Mouse (Mus musculus) liver, embryonic 15.5 days (tissue): ENCODE results near the gene Rgs6. TPM values are rescaled to one million over a fixed set of nuclear protein-coding genes. Genes with fewer than 3 reads are reported as not detected.

Experiments
- ATAC-seq: fragments of 200-750 bp; cut with Nextera tagmentation; 2 replicates; pipeline ENCODE4 v1.8.0; 2017; ENCODE audit warnings: moderate number of reproducible peaks, mild to moderate bottlenecking, moderate library complexity; ENCODE audit not compliant: insufficient read depth
- H3K27ac ChIP-seq: fragments of 300-500 bp; sonication (generic); replicated peaks from 2 replicates; pipeline ENCODE4 v1.5.1; 2015; ENCODE audit warnings: mild to moderate bottlenecking, inconsistent platforms
- H3K27me3 ChIP-seq: fragments of 300-500 bp; sonication (generic); 2 replicates; pipeline ENCODE4 v1.6.1; 2015; ENCODE audit warnings: mild to moderate bottlenecking, inconsistent platforms
- H3K36me3 ChIP-seq: fragments of 300-500 bp; sonication (generic); replicated peaks from 2 replicates; pipeline ENCODE4 v1.6.1; 2015; ENCODE audit warnings: moderate library complexity, mild to moderate bottlenecking, inconsistent platforms
- H3K4me1 ChIP-seq: fragments of 300-500 bp; sonication (generic); replicated peaks from 2 replicates; pipeline ENCODE4 v1.6.1; 2015; ENCODE audit warnings: inconsistent platforms
- H3K4me2 ChIP-seq: fragments of 300-500 bp; sonication (generic); 2 replicates; pipeline ENCODE4 v1.6.1; 2015; ENCODE audit warnings: moderate library complexity, mild to moderate bottlenecking, inconsistent platforms
- H3K4me3 ChIP-seq: fragments of 300-500 bp; sonication (generic); replicated peaks from 2 replicates; pipeline ENCODE4 v1.5.1; 2015; ENCODE audit warnings: mild to moderate bottlenecking, inconsistent platforms
- H3K9ac ChIP-seq: fragments of 300-500 bp; sonication (generic); 2 replicates; pipeline ENCODE4 v1.6.1; 2015; ENCODE audit warnings: moderate library complexity, mild to moderate bottlenecking, inconsistent platforms
- H3K9me3 ChIP-seq: fragments of 300-500 bp; sonication (generic); replicated peaks from 2 replicates; pipeline ENCODE4 v1.6.1; 2016; ENCODE audit warnings: inconsistent platforms
- whole genome bisulfite sequencing: fragments of 180-500 bp; shearing (Covaris S2); methylation state at CpG from one replicate; pipeline ENCODE4 v1.1.7; 2015; ENCODE audit warnings: mixed read lengths; ENCODE audit not compliant: insufficient replicate concordance; 5-methylcytosine and 5-hydroxymethylcytosine counted together
- polyA plus RNA-seq: library from polyadenylated mRNA; unstranded; fragments of >200 nt; fragmentation: Nextera tagmentation; extraction: Ambion mirVana; gene quantifications from 2 replicates; pipeline ENCODE4 v1.2.1, GENCODE M21; 2015

The Rgs6 gene
- polyA plus RNA-seq, 1 experiment from 2014 or later = 0.10 TPM

- Histone ChIP-seq H3K9ac (no peak overlapping the region), H3K4me1 (peaks cover 42% of the 10 kb centered on the region), H3K36me3 (no peaks in the 10 kb centered on the region), H3K4me2 (no peak overlapping the region), H3K27me3 (no peaks in the 10 kb centered on the region), H3K27ac (peak overlapping the region; percentile 48), H3K4me3 (no peak overlapping the region), H3K9me3 (no peaks in the 10 kb centered on the region)
- whole genome bisulfite sequencing = 52% methylated on average over 1 of the region's 1 CpGs
- 0 out of 2 replicates have a peak, but pooled peaks have one; percentile 30 for ATAC-seq
These were observed 509.7 kb downstream of the Rgs6 start for GRCm38 (mm10) chr12:83097787-83098186.

GRCm38 (mm10) chr12:83098646-83099371 is 510.7 kb downstream of the Rgs6 start:
- Histone ChIP-seq H3K27me3 (no peaks in the 10 kb centered on the region), H3K9me3 (no peaks in the 10 kb centered on the region), H3K4me1 (peaks cover 42% of the 10 kb centered on the region), H3K4me3 (no peak overlapping the region), H3K4me2 (no peak overlapping the region), H3K9ac (no peak overlapping the region), H3K36me3 (no peaks in the 10 kb centered on the region), H3K27ac (0 out of 2 replicates have a peak overlapping the region, but pooled peaks have one; percentile 19)
- WGBS = 38% methylated on average over 10 of the region's 10 CpGs
- 0 out of 2 replicates have a peak, but pooled peaks have one; percentile 29 for ATAC-seq

- Histone ChIP-seq H3K4me2 (no peak overlapping the region), H3K9me3 (no peaks in the 10 kb centered on the region), H3K4me1 (peaks cover 45% of the 10 kb centered on the region), H3K9ac (no peak overlapping the region), H3K27me3 (no peaks in the 10 kb centered on the region), H3K36me3 (no peaks in the 10 kb centered on the region), H3K27ac (no peak overlapping the region), H3K4me3 (no peak overlapping the region)
- 87% methylated on average over 2 of the region's 2 CpGs for WGBS
- no peak for ATAC-seq
These were observed 511.8 kb downstream of the Rgs6 start for GRCm38 (mm10) chr12:83099920-83100319.

DNA sequence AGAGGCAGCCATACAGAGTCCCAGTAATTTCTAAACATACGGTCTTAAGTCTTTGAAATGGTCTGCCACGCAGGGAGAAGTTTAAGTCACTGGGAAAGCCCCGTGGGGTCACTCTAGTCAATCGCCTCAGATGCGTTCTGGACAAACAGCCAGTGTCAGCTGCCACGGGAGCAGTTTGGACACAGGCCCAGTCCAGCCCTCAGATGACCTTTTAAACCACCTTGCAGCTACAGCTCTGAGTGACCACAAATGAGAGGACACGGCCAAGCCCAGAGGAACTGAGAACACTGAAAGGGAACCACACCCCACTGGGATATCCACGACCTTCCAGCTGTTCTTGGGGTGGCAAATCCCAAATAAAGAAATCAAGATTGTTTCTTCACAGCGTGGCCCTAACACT is 512.3 kb downstream of the Rgs6 start:
- no peaks in the 10 kb centered on the region for H3K27me3 ChIP-seq
- H3K9me3 ChIP-seq = no peaks in the 10 kb centered on the region
- H3K27ac ChIP-seq = no peak overlapping the region
- H3K4me1 ChIP-seq = peaks cover 47% of the 10 kb centered on the region
- no peak overlapping the region for H3K9ac ChIP-seq
- no peak overlapping the region for H3K4me2 ChIP-seq
- 59% methylated on average over 9 of the region's 9 CpGs for WGBS
- ATAC-seq = no peak; the same call in 1 of the 2 replicates
- H3K4me3 ChIP-seq = no peak overlapping the region
- no peaks in the 10 kb centered on the region for H3K36me3 ChIP-seq

GRCm38 (mm10) chr12:83100848-83101247 is 512.8 kb downstream of the Rgs6 start:
- Histone ChIP-seq H3K27me3 (no peaks in the 10 kb centered on the region), H3K4me3 (no peak overlapping the region), H3K36me3 (no peaks in the 10 kb centered on the region), H3K4me1 (peaks cover 52% of the 10 kb centered on the region), H3K9ac (no peak overlapping the region), H3K4me2 (no peak overlapping the region), H3K9me3 (no peaks in the 10 kb centered on the region), H3K27ac (no peak overlapping the region)
- ATAC-seq = no peak
- WGBS = 32% methylated on average over 7 of the region's 7 CpGs

GRCm38 (mm10) chr12:83105514-83106119 is 517.5 kb downstream of the Rgs6 start:
- no peak overlapping the region for H3K27ac ChIP-seq
- H3K9me3 ChIP-seq = no peaks in the 10 kb centered on the region
- 48% methylated on average over 9 of the region's 9 CpGs for WGBS
- no peaks in the 10 kb centered on the region for H3K27me3 ChIP-seq
- H3K4me3 ChIP-seq = no peak overlapping the region
- ATAC-seq = no peak
- peaks cover 31% of the 10 kb centered on the region for H3K4me1 ChIP-seq
- H3K36me3 ChIP-seq = no peaks in the 10 kb centered on the region
- H3K4me2 ChIP-seq = no peak overlapping the region
- no peak overlapping the region for H3K9ac ChIP-seq

- peaks cover 31% of the 10 kb centered on the region for H3K4me1 ChIP-seq
- H3K4me2 ChIP-seq = peak overlapping the region; percentile 27
- no peaks in the 10 kb centered on the region for H3K9me3 ChIP-seq
- H3K27ac ChIP-seq = no peak overlapping the region
- 0 out of 2 replicates have a peak, but pooled peaks have one; percentile 55 for ATAC-seq
- H3K36me3 ChIP-seq = no peaks in the 10 kb centered on the region
- no peak overlapping the region for H3K9ac ChIP-seq
- H3K4me3 ChIP-seq = no peak overlapping the region
- no peaks in the 10 kb centered on the region for H3K27me3 ChIP-seq
- WGBS = 42% methylated on average over 5 of the region's 5 CpGs
These were observed 518.0 kb downstream of the Rgs6 start for GRCm38 (mm10) chr12:83106120-83106517.

- WGBS = 83% methylated on average over 4 of the region's 4 CpGs
- H3K4me2 ChIP-seq = no peak overlapping the region
- no peak overlapping the region for H3K4me3 ChIP-seq
- no peak overlapping the region for H3K27ac ChIP-seq
- peaks cover 55% of the 10 kb centered on the region for H3K4me1 ChIP-seq
- H3K36me3 ChIP-seq = no peaks in the 10 kb centered on the region
- H3K9me3 ChIP-seq = no peaks in the 10 kb centered on the region
- H3K27me3 ChIP-seq = no peaks in the 10 kb centered on the region
- no peak for ATAC-seq
- no peak overlapping the region for H3K9ac ChIP-seq
These were observed 521.4 kb downstream of the Rgs6 start for GRCm38 (mm10) chr12:83109486-83109885.

GRCm38 (mm10) chr12:83109891-83110630 is 522.0 kb downstream of the Rgs6 start:
- Histone ChIP-seq H3K36me3 (no peaks in the 10 kb centered on the region), H3K27ac (no peak overlapping the region), H3K4me2 (no peak overlapping the region), H3K4me3 (no peak overlapping the region), H3K9me3 (no peaks in the 10 kb centered on the region), H3K9ac (no peak overlapping the region), H3K4me1 (peaks cover 57% of the 10 kb centered on the region), H3K27me3 (no peaks in the 10 kb centered on the region)
- WGBS = 69% methylated on average over 11 of the region's 11 CpGs
- no peak for ATAC-seq

DNA sequence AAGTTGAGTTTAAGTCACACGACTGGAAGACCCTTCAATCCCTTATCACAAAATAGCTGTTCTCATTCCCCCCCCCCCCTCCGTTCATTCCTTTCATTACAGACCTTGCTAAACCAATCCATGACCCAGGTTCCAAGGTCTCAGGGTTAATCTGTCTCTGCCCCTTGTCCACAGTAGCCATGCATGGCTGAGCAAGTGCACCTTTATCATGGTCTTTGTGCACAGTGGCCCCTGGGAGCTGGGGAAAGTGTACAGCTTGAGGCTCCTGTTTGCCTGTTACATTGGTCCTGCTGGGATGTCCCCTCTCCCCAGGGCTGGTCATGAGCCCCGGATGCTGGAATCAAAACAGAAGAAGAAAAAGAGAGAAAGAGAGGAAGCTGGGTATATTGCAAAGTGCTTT is 522.6 kb downstream of the Rgs6 start:
- Histone ChIP-seq H3K9ac (no peak overlapping the region), H3K4me1 (peaks cover 52% of the 10 kb centered on the region), H3K4me2 (no peak overlapping the region), H3K27me3 (no peaks in the 10 kb centered on the region), H3K9me3 (no peaks in the 10 kb centered on the region), H3K36me3 (no peaks in the 10 kb centered on the region), H3K4me3 (no peak overlapping the region), H3K27ac (no peak overlapping the region)
- ATAC-seq = no peak
- WGBS = 45% methylated on average over 3 of the region's 3 CpGs

DNA sequence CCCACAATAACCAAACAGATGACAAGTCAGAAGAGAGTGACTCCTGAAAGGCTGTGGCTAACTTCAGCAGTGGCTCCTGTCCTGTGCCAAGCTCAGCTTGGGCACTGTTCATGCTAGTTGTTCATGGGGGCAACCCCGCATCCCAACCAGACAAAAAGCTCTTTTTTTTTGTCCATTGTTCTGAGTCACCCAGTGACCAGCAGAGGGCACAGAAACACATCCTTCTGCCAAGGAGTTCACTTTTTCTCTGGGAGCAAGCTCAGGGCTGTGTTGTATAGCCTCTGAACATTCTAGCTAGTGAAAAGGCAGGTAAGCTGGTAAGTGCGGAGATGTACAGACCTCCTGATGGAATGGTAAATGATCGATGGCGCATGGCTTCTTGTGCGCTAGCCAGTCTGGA is 524.2 kb downstream of the Rgs6 start:
- no peaks in the 10 kb centered on the region for H3K27me3 ChIP-seq
- WGBS = 84% methylated on average over 5 of the region's 5 CpGs
- H3K9me3 ChIP-seq = no peaks in the 10 kb centered on the region
- H3K4me2 ChIP-seq = peak overlapping the region; percentile 67
- peaks cover 41% of the 10 kb centered on the region for H3K4me1 ChIP-seq
- no peak overlapping the region for H3K4me3 ChIP-seq
- H3K36me3 ChIP-seq = no peaks in the 10 kb centered on the region
- peak; percentile 59; the same call in 1 of the 2 replicates for ATAC-seq
- H3K27ac ChIP-seq = peak overlapping the region; percentile 87
- H3K9ac ChIP-seq = peak overlapping the region; percentile 45; the same call in 1 of the 2 replicates
